Mouse (Mus musculus) small intestine, adult 2 months (tissue): ENCODE data around the gene Slc24a1.

Experiments used
- CTCF ChIP-seq: fragments of 200-500 bp; IDR thresholded peaks from 2 replicates; pipeline ENCODE4 v1.5.1; 2012; ENCODE audit warnings: low read depth, mild to moderate bottlenecking, control low read depth, inconsistent platforms, low read length, moderate library complexity, mixed read lengths; ENCODE audit not compliant: insufficient replicate concordance, insufficient read length; ENCODE audit errors: extremely low read depth
- POLR2A ChIP-seq: fragments of 200-500 bp; IDR thresholded peaks from 2 replicates; pipeline ENCODE4 v1.6.1; 2012; ENCODE audit warnings: low read depth, mild to moderate bottlenecking, control low read depth, inconsistent platforms, low read length, moderate library complexity

DNA sequence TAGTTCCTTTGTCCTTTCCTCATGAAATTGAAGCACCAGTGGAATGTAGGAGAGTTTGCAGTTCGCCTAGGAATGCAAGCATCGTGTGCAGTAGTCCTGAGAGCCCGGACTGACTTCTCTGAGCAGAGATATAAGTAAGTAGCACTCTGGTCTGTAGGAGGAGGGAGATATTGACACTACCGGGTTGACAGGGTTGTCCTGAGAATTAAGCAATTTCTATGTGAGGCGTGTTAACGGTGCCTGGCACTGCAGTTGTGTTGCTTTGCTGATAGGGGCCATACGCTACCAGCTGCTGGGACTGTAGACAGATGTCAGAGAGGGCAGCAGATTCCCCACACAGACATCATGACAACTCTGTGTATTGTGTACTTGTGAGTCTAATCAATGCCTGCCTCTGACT is 1.8 kb upstream of the Slc24a1 start:
- TF ChIP-seq POLR2A = no peak
- no peak for TF ChIP-seq CTCF
